Mouse (Mus musculus) heart, postnatal 0 days (tissue): ENCODE results near the gene Gstm1.

Experiments used
- CTCF ChIP-seq: IDR thresholded peaks from 2 replicates; pipeline ENCODE4 v1.5.1; 2016; ENCODE audit warnings: antibody characterized with exemption, control low read depth, low read depth
- EP300 ChIP-seq: IDR thresholded peaks from 2 replicates; pipeline ENCODE4 v1.6.1; 2016; ENCODE audit warnings: antibody characterized with exemption, low read depth

- TF ChIP-seq CTCF (no peak), EP300 (no peak)
Observed at GRCm38 (mm10) chr3:107972070-107972469, 45.7 kb downstream of the Gstm1 start.
